ENCODE assay signal across 14 mouse cellular contexts in genomic region chr5:73205996-73206629, GRCm38 (mm10). TPM values are rescaled to one million over a fixed set of nuclear protein-coding genes. Genes with fewer than 3 reads are reported as not detected.
DNase-seq lines count a peak whose midpoint lies in the region; ATAC-seq lines count a peak whose summit lies in the region.
"Had no signal": no experiment of that assay in that cellular context is flagged by ENCODE, and none has a peak within 500 bp of the region (broad histone marks: within the 10 kb centered on the region; RNA-seq: fewer than 3 reads in every experiment).

No protein-coding gene starts in this region.

- no peaks in the 10 kb centered on the region for H3K9me3 ChIP-seq in heart, embryonic 13.5 days
- H3K9me3 ChIP-seq: stomach, embryonic 15.5 days had no signal

- no peak for DNase-seq in heart, postnatal 10 days
- peak; percentile 49 to 53 for DNase-seq in B cell, adult 2 months
- peak; percentile 58 for DNase-seq in Muller cell, postnatal 12 days (ENCODE audit: inconsistent ontology term)
- no peak for DNase-seq in urinary bladder, postnatal 10 days (ENCODE audit: low spot score)
- DNase-seq in gastrocnemius, postnatal 25 days, result no peak
- DNase-seq in urinary bladder, adult 18-20 months (ENCODE audit: low spot score in 2 of 2), result no peak
- DNase-seq: adrenal gland, postnatal 25 days; cerebellum, postnatal 36 days; lung, postnatal 36 days had no signal

- no peaks in the 10 kb centered on the region for H3K27me3 ChIP-seq in heart, embryonic 13.5 days (replicated peaks)
- H3K27me3 ChIP-seq: stomach, embryonic 15.5 days had no signal

- peak overlapping the region; percentile 91 for H3K27ac ChIP-seq in heart, embryonic 13.5 days (replicated peaks)
- H3K27ac ChIP-seq: stomach, embryonic 15.5 days had no signal

- H3K4me3 ChIP-seq in heart, embryonic 13.5 days, result no peak overlapping the region
- H3K4me3 ChIP-seq: erythroblast, embryonic 14.5 days; stomach, embryonic 15.5 days had no signal

- ATAC-seq in heart, embryonic 13.5 days (ENCODE audit: extremely low read depth, insufficient number of reproducible peaks, low FRiP score, low TSS enrichment), result no peak
- ATAC-seq in megakaryocyte progenitor cell, adult 5-6 weeks (replicated peaks; ENCODE audit: poor library complexity), result peak; percentile 62
- ATAC-seq: intestine, embryonic 16.5 days had no signal

- peaks cover 21% of the 10 kb centered on the region for H3K36me3 ChIP-seq in heart, embryonic 13.5 days
- H3K36me3 ChIP-seq: stomach, embryonic 15.5 days had no signal

- peak overlapping the region; percentile 51 for H3K4me2 ChIP-seq in heart, embryonic 13.5 days
- H3K4me2 ChIP-seq: stomach, embryonic 15.5 days had no signal

- intact Hi-C loops in heart, postnatal 10 days (cut with DNase I), result no loop called here

- peak overlapping the region; percentile 66 for H3K9ac ChIP-seq in heart, embryonic 13.5 days
- H3K9ac ChIP-seq: stomach, embryonic 15.5 days had no signal

- peaks cover 58% of the 10 kb centered on the region for H3K4me1 ChIP-seq in heart, embryonic 13.5 days
- H3K4me1 ChIP-seq: stomach, embryonic 15.5 days had no signal

- WGBS in heart, embryonic 13.5 days, result 31% methylated on average over 8 of the region's 8 CpGs

RNA-seq across cellular contexts. Expression of gene Fryl, which starts 50.3 kb away (rescaled TPM):
- 27.3 and 28.8 TPM in 2 replicates for polyA plus RNA-seq in heart, embryonic 13.5 days (2015; fragmentation: Nextera tagmentation; extraction: Ambion mirVana)
- 10 to 100 TPM; 47.4 to 51.3 TPM for total RNA-seq in heart, postnatal 10 days (2021)
- 56.2 and 78.5 TPM in 2 replicates for total RNA-seq in megakaryocyte progenitor cell, adult 5-6 weeks (2015)
- total RNA-seq in megakaryocyte progenitor cell, adult 5-6 weeks (2017), result 74.2 and 76.4 TPM in 2 replicates
- total RNA-seq in gastrocnemius, postnatal 25 days (2021), result 10 to 100 TPM; 14.6 to 15.2 TPM

Comparison
In these comparisons a context has a peak if more than half of its experiments do, and no peak if none do; other contexts are left out.
1. DNase-seq: peak in B cell, adult 2 months (2 of 2) and Muller cell, postnatal 12 days (single experiment); none in heart, postnatal 10 days (0 of 2), urinary bladder, postnatal 10 days (single experiment), gastrocnemius, postnatal 25 days (single experiment) and urinary bladder, adult 18-20 months (0 of 2).